Comparison of ENCODE assay signal across 10 mouse cellular contexts in genomic region chr2:27775625-27776024, GRCm38 (mm10).
DNase-seq lines count a peak whose midpoint lies in the region; ATAC-seq lines count a peak whose summit lies in the region.
"Had no signal": no experiment of that assay in that cellular context is flagged by ENCODE, and none has a peak within 500 bp of the region (broad histone marks: within the 10 kb centered on the region; RNA-seq: fewer than 3 reads in every experiment).

No protein-coding gene starts in this region.

- no peaks in the 10 kb centered on the region for H3K27me3 ChIP-seq in kidney, embryonic 16.5 days (ENCODE audit: insufficient read depth, low read length)
- no peaks in the 10 kb centered on the region for H3K27me3 ChIP-seq in limb, embryonic 12.5 days
- H3K27me3 ChIP-seq: Patski had no signal

- no peaks in the 10 kb centered on the region for H3K9me3 ChIP-seq in kidney, embryonic 16.5 days (ENCODE audit: low read length)
- no peaks in the 10 kb centered on the region for H3K9me3 ChIP-seq in limb, embryonic 12.5 days

- peaks cover 34% of the 10 kb centered on the region for H3K4me1 ChIP-seq in kidney, embryonic 16.5 days (ENCODE audit: insufficient read depth, low read length)
- peaks cover 44% of the 10 kb centered on the region for H3K4me1 ChIP-seq in limb, embryonic 12.5 days (replicated peaks)

- no peak for ATAC-seq in kidney, embryonic 16.5 days (ENCODE audit: low FRiP score, low TSS enrichment)
- no peak for ATAC-seq in limb, embryonic 12.5 days (ENCODE audit: insufficient number of reproducible peaks, insufficient read depth, low FRiP score, low TSS enrichment, low read depth)
- ATAC-seq: Patski had no signal

- H3K4me3 ChIP-seq in kidney, embryonic 16.5 days (ENCODE audit: low read length) = no peak overlapping the region
- no peak overlapping the region for H3K4me3 ChIP-seq in limb, embryonic 12.5 days (replicated peaks)

- H3K4me2 ChIP-seq in kidney, embryonic 16.5 days (replicated peaks; ENCODE audit: low read depth, low read length) = no peak overlapping the region
- no peak overlapping the region for H3K4me2 ChIP-seq in limb, embryonic 12.5 days

- DNase-seq in kidney, adult 9 months = no peak
- peak; percentile 47 for DNase-seq in MN1 (ENCODE audit: low spot score)
- DNase-seq in gastrocnemius, postnatal 10 days = peak; percentile 44
- no peak for DNase-seq in adrenal gland, adult 8-10 months
- DNase-seq in adrenal gland, postnatal 36 days = no peak
- DNase-seq in urinary bladder, postnatal 36 days (ENCODE audit: low spot score in 2 of 2) = no peak
- DNase-seq: cerebellum, adult 11-12 months had no signal

- WGBS in kidney, embryonic 16.5 days = 52% methylated on average over 5 of the region's 5 CpGs
- 51% methylated on average over 5 of the region's 5 CpGs for WGBS in limb, embryonic 12.5 days

- H3K36me3 ChIP-seq in kidney, embryonic 16.5 days (ENCODE audit: insufficient read depth, low read length) = no peaks in the 10 kb centered on the region
- no peaks in the 10 kb centered on the region for H3K36me3 ChIP-seq in limb, embryonic 12.5 days

- 0 out of 2 replicates have a peak overlapping the region, but pooled peaks have one; percentile 25 for H3K9ac ChIP-seq in kidney, embryonic 16.5 days (replicated peaks; ENCODE audit: low read length)
- no peak overlapping the region for H3K9ac ChIP-seq in limb, embryonic 12.5 days (replicated peaks)

- H3K27ac ChIP-seq in kidney, embryonic 16.5 days (ENCODE audit: low read length) = peak overlapping the region; percentile 93
- H3K27ac ChIP-seq in limb, embryonic 12.5 days = peak overlapping the region; percentile 96

Comparison
In these comparisons a context has a peak if more than half of its experiments do, and no peak if none do; other contexts are left out.
1. DNase-seq: peak in MN1 (single experiment) and gastrocnemius, postnatal 10 days (single experiment); none in kidney, adult 9 months (single experiment), adrenal gland, adult 8-10 months (single experiment), adrenal gland, postnatal 36 days (0 of 2) and urinary bladder, postnatal 36 days (0 of 2).